Mouse (Mus musculus): ENCODE results near the gene Irs1. TPM values are rescaled to one million over a fixed set of nuclear protein-coding genes. Genes with fewer than 3 reads are reported as not detected.

The Irs1 gene
- polyA plus RNA-seq, 1 experiment from 2014 or later = 7.4 TPM

GRCm38 (mm10) chr1:82320864-82321263, 29.6 kb upstream of the Irs1 start:
- H3K4me3 ChIP-seq (ENCODE audit: low read depth, low read length) = no peak overlapping the region
- H3K9ac ChIP-seq (ENCODE audit: low read length) = no peak overlapping the region
- DNase-seq (ENCODE audit: low spot score) (no peak), ATAC-seq (ENCODE audit: insufficient number of reproducible peaks, low FRiP score, low TSS enrichment, low read depth) (no peak)
- H3K4me2 ChIP-seq (ENCODE audit: low read depth, severe bottlenecking) = no peak overlapping the region
- H3K27me3 ChIP-seq (ENCODE audit: control insufficient read depth, insufficient read depth, low read length) = no peaks in the 10 kb centered on the region
- 92% methylated on average over 10 of the region's 10 CpGs for WGBS
- H3K36me3 ChIP-seq (ENCODE audit: control insufficient read depth, insufficient read depth, low read length) = no peaks in the 10 kb centered on the region
- H3K27ac ChIP-seq (replicated peaks; ENCODE audit: low read depth, low read length) = no peak overlapping the region
- H3K4me1 ChIP-seq (ENCODE audit: control insufficient read depth, insufficient read depth, low read length) = peaks cover 2% of the 10 kb centered on the region; the same call in 1 of the 2 replicates
- H3K9me3 ChIP-seq (ENCODE audit: control insufficient read depth, low read length) = no peaks in the 10 kb centered on the region

GRCm38 (mm10) chr1:82320456-82320855, 29.2 kb upstream of the Irs1 start:
- H3K27ac ChIP-seq (replicated peaks; ENCODE audit: low read depth, low read length) = no peak overlapping the region
- no peak overlapping the region for H3K4me3 ChIP-seq (ENCODE audit: low read depth, low read length)
- no peak overlapping the region for H3K9ac ChIP-seq (ENCODE audit: low read length)
- no peak for ATAC-seq (ENCODE audit: insufficient number of reproducible peaks, low FRiP score, low TSS enrichment, low read depth)
- H3K36me3 ChIP-seq (ENCODE audit: control insufficient read depth, insufficient read depth, low read length) = no peaks in the 10 kb centered on the region
- peaks cover 2% of the 10 kb centered on the region; the same call in 1 of the 2 replicates for H3K4me1 ChIP-seq (ENCODE audit: control insufficient read depth, insufficient read depth, low read length)
- H3K9me3 ChIP-seq (ENCODE audit: control insufficient read depth, low read length) = no peaks in the 10 kb centered on the region
- WGBS = 65% methylated on average over 6 of the region's 6 CpGs
- no peaks in the 10 kb centered on the region for H3K27me3 ChIP-seq (ENCODE audit: control insufficient read depth, insufficient read depth, low read length)
- H3K4me2 ChIP-seq (ENCODE audit: low read depth, severe bottlenecking) = no peak overlapping the region
- no peak for DNase-seq (ENCODE audit: low spot score)

- H3K36me3 ChIP-seq (ENCODE audit: control insufficient read depth, insufficient read depth, low read length) = no peaks in the 10 kb centered on the region
- H3K27ac ChIP-seq (replicated peaks; ENCODE audit: low read depth, low read length) = peak overlapping the region; percentile 96
- peak overlapping the region; percentile 91 for H3K4me3 ChIP-seq (ENCODE audit: low read depth, low read length)
- H3K9ac ChIP-seq (ENCODE audit: low read length) = peak overlapping the region; percentile 92
- ATAC-seq (ENCODE audit: insufficient number of reproducible peaks, low FRiP score, low TSS enrichment, low read depth) (no peak; the same call in 1 of the 2 replicates), DNase-seq (ENCODE audit: low spot score) (no peak)
- no peaks in the 10 kb centered on the region for H3K27me3 ChIP-seq (ENCODE audit: control insufficient read depth, insufficient read depth, low read length)
- peak overlapping the region; percentile 64 for H3K4me2 ChIP-seq (ENCODE audit: low read depth, severe bottlenecking)
- peaks cover 2% of the 10 kb centered on the region; the same call in 1 of the 2 replicates for H3K4me1 ChIP-seq (ENCODE audit: control insufficient read depth, insufficient read depth, low read length)
- no peaks in the 10 kb centered on the region for H3K9me3 ChIP-seq (ENCODE audit: control insufficient read depth, low read length)
- WGBS = 0% methylated on average over 26 of the region's 26 CpGs
These were observed 25.5 kb upstream of the Irs1 start for GRCm38 (mm10) chr1:82316746-82317126.

- Histone ChIP-seq H3K36me3 (ENCODE audit: control insufficient read depth, insufficient read depth, low read length) (no peaks in the 10 kb centered on the region), H3K4me1 (ENCODE audit: control insufficient read depth, insufficient read depth, low read length) (peaks cover 2% of the 10 kb centered on the region; the same call in 1 of the 2 replicates), H3K9ac (ENCODE audit: low read length) (peak within 1 kb of the TSS; percentile 92), H3K27me3 (ENCODE audit: control insufficient read depth, insufficient read depth, low read length) (no peaks in the 10 kb centered on the region), H3K4me3 (ENCODE audit: low read depth, low read length) (peak within 1 kb of the TSS; percentile 91), H3K27ac (replicated peaks; ENCODE audit: low read depth, low read length) (peak within 1 kb of the TSS; percentile 96), H3K9me3 (ENCODE audit: control insufficient read depth, low read length) (no peaks in the 10 kb centered on the region), H3K4me2 (ENCODE audit: low read depth, severe bottlenecking) (peak within 1 kb of the TSS; percentile 64)
- DNase-seq (ENCODE audit: low spot score) (peak; percentile 98), ATAC-seq (ENCODE audit: insufficient number of reproducible peaks, low FRiP score, low TSS enrichment, low read depth) (peak; percentile 95)
- WGBS = 7% methylated on average over 47 of the region's 47 CpGs
These were observed 25.0 kb upstream of the Irs1 start, which contains the start of gene Rhbdd1 for GRCm38 (mm10) chr1:82316111-82316745. Gene Rhbdd1 (plus strand): TSS chr1:82316452.

- Histone ChIP-seq H3K4me1 (ENCODE audit: control insufficient read depth, insufficient read depth, low read length) (no peaks in the 10 kb centered on the region), H3K4me3 (ENCODE audit: low read depth, low read length) (no peak overlapping the region), H3K27me3 (ENCODE audit: control insufficient read depth, insufficient read depth, low read length) (no peaks in the 10 kb centered on the region), H3K36me3 (ENCODE audit: control insufficient read depth, insufficient read depth, low read length) (no peaks in the 10 kb centered on the region), H3K9me3 (ENCODE audit: control insufficient read depth, low read length) (no peaks in the 10 kb centered on the region), H3K9ac (ENCODE audit: low read length) (no peak overlapping the region), H3K4me2 (ENCODE audit: low read depth, severe bottlenecking) (no peak overlapping the region), H3K27ac (replicated peaks; ENCODE audit: low read depth, low read length) (no peak overlapping the region)
- no peak for DNase-seq (ENCODE audit: low spot score)
- ATAC-seq (ENCODE audit: insufficient number of reproducible peaks, low FRiP score, low TSS enrichment, low read depth) = no peak
- WGBS = 17% methylated on average over 3 of the region's 3 CpGs
These were observed 13.3 kb upstream of the Irs1 start for GRCm38 (mm10) chr1:82304483-82304882.

- Histone ChIP-seq H3K4me2 (ENCODE audit: low read depth, severe bottlenecking) (no peak overlapping the region), H3K27ac (replicated peaks; ENCODE audit: low read depth, low read length) (no peak overlapping the region), H3K9ac (ENCODE audit: low read length) (no peak overlapping the region), H3K36me3 (ENCODE audit: control insufficient read depth, insufficient read depth, low read length) (no peaks in the 10 kb centered on the region), H3K27me3 (ENCODE audit: control insufficient read depth, insufficient read depth, low read length) (no peaks in the 10 kb centered on the region), H3K9me3 (ENCODE audit: control insufficient read depth, low read length) (no peaks in the 10 kb centered on the region), H3K4me1 (ENCODE audit: control insufficient read depth, insufficient read depth, low read length) (no peaks in the 10 kb centered on the region), H3K4me3 (ENCODE audit: low read depth, low read length) (no peak overlapping the region)
- DNase-seq (ENCODE audit: low spot score) = peak; percentile 45
- no peak for ATAC-seq (ENCODE audit: insufficient number of reproducible peaks, low FRiP score, low TSS enrichment, low read depth)
- WGBS = 42% methylated on average over 1 of the region's 1 CpGs
These were observed 7.4 kb upstream of the Irs1 start for GRCm38 (mm10) chr1:82298586-82298985.

DNA sequence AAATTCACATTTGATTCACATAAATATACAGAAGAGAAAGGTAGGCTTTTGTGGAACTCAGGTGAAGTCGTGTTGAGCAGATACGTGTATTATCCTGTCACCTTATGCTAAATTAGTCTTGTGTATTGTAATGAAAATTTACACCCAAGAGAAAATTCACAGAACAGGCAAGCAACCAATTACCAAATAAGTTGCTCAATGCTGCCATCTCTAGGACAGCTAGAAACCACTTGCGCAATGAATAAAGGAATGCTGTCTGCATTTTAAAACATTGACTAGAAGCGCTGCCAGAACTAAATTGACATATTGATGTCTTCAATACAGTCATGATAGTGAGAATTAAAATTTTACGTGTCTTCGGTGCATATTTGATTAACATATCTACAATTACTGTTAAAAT, 2.9 kb upstream of the Irs1 start:
- peaks cover 8% of the 10 kb centered on the region; the same call in 1 of the 2 replicates for H3K4me1 ChIP-seq (ENCODE audit: control insufficient read depth, insufficient read depth, low read length)
- H3K9ac ChIP-seq (ENCODE audit: low read length) = no peak overlapping the region
- ATAC-seq (ENCODE audit: insufficient number of reproducible peaks, low FRiP score, low TSS enrichment, low read depth) = no peak
- no peaks in the 10 kb centered on the region for H3K9me3 ChIP-seq (ENCODE audit: control insufficient read depth, low read length)
- H3K4me3 ChIP-seq (ENCODE audit: low read depth, low read length) = no peak overlapping the region
- H3K36me3 ChIP-seq (ENCODE audit: control insufficient read depth, insufficient read depth, low read length) = no peaks in the 10 kb centered on the region
- H3K4me2 ChIP-seq (ENCODE audit: low read depth, severe bottlenecking) = no peak overlapping the region
- H3K27me3 ChIP-seq (ENCODE audit: control insufficient read depth, insufficient read depth, low read length) = no peaks in the 10 kb centered on the region
- H3K27ac ChIP-seq (replicated peaks; ENCODE audit: low read depth, low read length) = no peak overlapping the region
- 14% methylated on average over 6 of the region's 6 CpGs for WGBS
- no peak for DNase-seq (ENCODE audit: low spot score)

GRCm38 (mm10) chr1:82292771-82293170, 1.6 kb upstream of the Irs1 start:
- Histone ChIP-seq H3K27ac (replicated peaks; ENCODE audit: low read depth, low read length) (no peak overlapping the region; the same call in 1 of the 2 replicates), H3K9me3 (ENCODE audit: control insufficient read depth, low read length) (no peaks in the 10 kb centered on the region), H3K9ac (ENCODE audit: low read length) (no peak overlapping the region), H3K36me3 (ENCODE audit: control insufficient read depth, insufficient read depth, low read length) (peaks cover 5% of the 10 kb centered on the region; the same call in 1 of the 2 replicates), H3K27me3 (ENCODE audit: control insufficient read depth, insufficient read depth, low read length) (no peaks in the 10 kb centered on the region), H3K4me2 (ENCODE audit: low read depth, severe bottlenecking) (peak overlapping the region; percentile 93), H3K4me3 (ENCODE audit: low read depth, low read length) (peak overlapping the region; percentile 20), H3K4me1 (ENCODE audit: control insufficient read depth, insufficient read depth, low read length) (peaks cover 14% of the 10 kb centered on the region)
- DNase-seq (ENCODE audit: low spot score) (peak; percentile 84), ATAC-seq (ENCODE audit: insufficient number of reproducible peaks, low FRiP score, low TSS enrichment, low read depth) (peak; percentile 31)
- WGBS = 0% methylated on average over 13 of the region's 13 CpGs

Measured in limb, embryonic 11.5 days (tissue).